32 mouse cellular contexts compared by ENCODE assay signal in genomic region chr4:156053113-156053512, GRCm38 (mm10). TPM values are rescaled to one million over a fixed set of nuclear protein-coding genes. Genes with fewer than 3 reads are reported as not detected.
A peak's percentile ranks its signal among the peaks of the same experiment; 100 is the strongest.
DNase-seq lines count a peak whose midpoint lies in the region; ATAC-seq and TF ChIP-seq lines count a peak whose summit lies in the region.
"Had no signal": no experiment of that assay in that cellular context is flagged by ENCODE, and none has a peak within 500 bp of the region (broad histone marks: within the 10 kb centered on the region; RNA-seq: fewer than 3 reads in every experiment).

No protein-coding gene starts in this region.

- DNase-seq in heart, adult 11 months, result no peak
- DNase-seq in heart, postnatal 25 days (ENCODE audit: low spot score), result no peak
- DNase-seq: adrenal gland, adult 2 months; adrenal gland, postnatal 14 days; cerebellum, adult 11-12 months; cerebellum, adult 8-10 months; cerebellum, postnatal 10 days; cerebellum, postnatal 36 days; embryo, embryonic 11 days; gastrocnemius, postnatal 10 days; gastrocnemius, postnatal 36 days; kidney, adult 11 months; kidney, adult 8-10 months had no signal

- H3K27me3 ChIP-seq in heart, embryonic 12.5 days (replicated peaks), result 0 out of 2 replicates have a peak, but pooled peaks cover 10% of the 10 kb centered on the region
- H3K27me3 ChIP-seq in heart, embryonic 15.5 days, result no peaks in the 10 kb centered on the region
- no peaks in the 10 kb centered on the region for H3K27me3 ChIP-seq in intestine, embryonic 16.5 days (replicated peaks; ENCODE audit: control insufficient read depth, insufficient read depth, low read length)
- no peaks in the 10 kb centered on the region for H3K27me3 ChIP-seq in intestine, embryonic 15.5 days (replicated peaks)
- H3K27me3 ChIP-seq in small intestine, adult 2 months (ENCODE audit: control insufficient read depth, insufficient read depth, low read length), result no peaks in the 10 kb centered on the region
- no peaks in the 10 kb centered on the region for H3K27me3 ChIP-seq in neural tube, embryonic 15.5 days (replicated peaks)
- H3K27me3 ChIP-seq: embryonic facial prominence, embryonic 13.5 days; forebrain, embryonic 15.5 days; hindbrain, embryonic 12.5 days; hindbrain, embryonic 15.5 days; kidney, embryonic 15.5 days had no signal

- no peak for TF ChIP-seq CTCF in small intestine, adult 2 months (IDR thresholded peaks at IDR 0.05; ENCODE audit: extremely low read depth, insufficient read length, insufficient replicate concordance, low read depth, low read length)

- intact Hi-C loops in heart, postnatal 25 days (cut with DNase I), result no loop called here

- no peak for TF ChIP-seq POLR2A in small intestine, adult 2 months (IDR thresholded peaks at IDR 0.05; ENCODE audit: low read depth, low read length)

- WGBS in heart, embryonic 12.5 days, result 57% methylated on average over 4 of the region's 4 CpGs
- 39% methylated on average over 4 of the region's 4 CpGs for whole genome bisulfite sequencing in heart, embryonic 15.5 days
- WGBS in intestine, embryonic 16.5 days, result 74% methylated on average over 4 of the region's 4 CpGs
- 76% methylated on average over 4 of the region's 4 CpGs for WGBS in intestine, embryonic 15.5 days
- WGBS in small intestine, adult 2 months, result 52% methylated on average over 4 of the region's 4 CpGs
- 86% methylated on average over 4 of the region's 4 CpGs for WGBS in neural tube, embryonic 15.5 days

- no peaks in the 10 kb centered on the region for H3K9me3 ChIP-seq in heart, embryonic 12.5 days (replicated peaks)
- H3K9me3 ChIP-seq in heart, embryonic 15.5 days (replicated peaks), result no peaks in the 10 kb centered on the region
- H3K9me3 ChIP-seq in intestine, embryonic 16.5 days (ENCODE audit: control insufficient read depth, low read length), result no peaks in the 10 kb centered on the region
- H3K9me3 ChIP-seq in intestine, embryonic 15.5 days, result no peaks in the 10 kb centered on the region
- no peaks in the 10 kb centered on the region for H3K9me3 ChIP-seq in neural tube, embryonic 15.5 days (replicated peaks)
- H3K9me3 ChIP-seq: embryonic facial prominence, embryonic 10.5 days; embryonic facial prominence, embryonic 13.5 days; forebrain, embryonic 12.5 days; forebrain, embryonic 15.5 days; hindbrain, embryonic 12.5 days; hindbrain, embryonic 15.5 days; kidney, embryonic 15.5 days had no signal

- no peaks in the 10 kb centered on the region for H3K36me3 ChIP-seq in heart, embryonic 12.5 days
- no peaks in the 10 kb centered on the region for H3K36me3 ChIP-seq in heart, embryonic 15.5 days
- no peaks in the 10 kb centered on the region for H3K36me3 ChIP-seq in intestine, embryonic 16.5 days (ENCODE audit: control insufficient read depth, insufficient read depth, low read length)
- no peaks in the 10 kb centered on the region for H3K36me3 ChIP-seq in intestine, embryonic 15.5 days
- peaks cover 19% of the 10 kb centered on the region for H3K36me3 ChIP-seq in small intestine, adult 2 months (ENCODE audit: control insufficient read depth, insufficient read depth, low read length)
- H3K36me3 ChIP-seq in neural tube, embryonic 15.5 days, result no peaks in the 10 kb centered on the region
- H3K36me3 ChIP-seq: embryonic facial prominence, embryonic 10.5 days; embryonic facial prominence, embryonic 13.5 days; forebrain, embryonic 12.5 days; forebrain, embryonic 15.5 days; hindbrain, embryonic 12.5 days; hindbrain, embryonic 15.5 days had no signal

- no peak overlapping the region for H3K4me2 ChIP-seq in heart, embryonic 12.5 days
- no peak overlapping the region for H3K4me2 ChIP-seq in heart, embryonic 15.5 days
- no peak overlapping the region for H3K4me2 ChIP-seq in intestine, embryonic 16.5 days (ENCODE audit: low read depth, low read length)
- H3K4me2 ChIP-seq in intestine, embryonic 15.5 days (replicated peaks), result no peak overlapping the region
- H3K4me2 ChIP-seq in neural tube, embryonic 15.5 days, result no peak overlapping the region
- H3K4me2 ChIP-seq: embryonic facial prominence, embryonic 13.5 days; forebrain, embryonic 12.5 days; forebrain, embryonic 15.5 days; hindbrain, embryonic 12.5 days; hindbrain, embryonic 15.5 days; kidney, embryonic 15.5 days had no signal

- no peak overlapping the region for H3K4me3 ChIP-seq in heart, embryonic 12.5 days
- no peak overlapping the region for H3K4me3 ChIP-seq in heart, embryonic 15.5 days
- H3K4me3 ChIP-seq in intestine, embryonic 16.5 days (ENCODE audit: low read length), result no peak overlapping the region
- no peak overlapping the region for H3K4me3 ChIP-seq in intestine, embryonic 15.5 days (replicated peaks)
- no peak overlapping the region for H3K4me3 ChIP-seq in small intestine, adult 2 months (ENCODE audit: low read depth, low read length)
- no peak overlapping the region for H3K4me3 ChIP-seq in neural tube, embryonic 15.5 days (replicated peaks)
- H3K4me3 ChIP-seq: embryonic facial prominence, embryonic 10.5 days; embryonic facial prominence, embryonic 13.5 days; erythroblast, embryonic 14.5 days; forebrain, embryonic 12.5 days; forebrain, embryonic 15.5 days; hindbrain, embryonic 12.5 days; hindbrain, embryonic 15.5 days; kidney, embryonic 15.5 days had no signal

- 0 out of 2 replicates have a peak, but pooled peaks have one; percentile 34 for ATAC-seq in heart, embryonic 12.5 days (ENCODE audit: insufficient number of reproducible peaks, low FRiP score)
- peak; percentile 45; the same call in 1 of the 2 replicates for ATAC-seq in heart, embryonic 15.5 days (replicated peaks; ENCODE audit: insufficient number of reproducible peaks, insufficient read depth, low FRiP score, low read depth)
- ATAC-seq in intestine, embryonic 16.5 days, result no peak
- no peak for ATAC-seq in intestine, embryonic 15.5 days
- ATAC-seq in neural tube, embryonic 15.5 days (ENCODE audit: low FRiP score), result no peak
- ATAC-seq: CD4-positive, CD25-positive, alpha-beta regulatory T cell, adult 4 months; forebrain, embryonic 15.5 days had no signal

- H3K4me1 ChIP-seq in heart, embryonic 12.5 days (replicated peaks), result peaks cover 22% of the 10 kb centered on the region
- H3K4me1 ChIP-seq in heart, embryonic 15.5 days (replicated peaks), result peaks cover 28% of the 10 kb centered on the region
- H3K4me1 ChIP-seq in intestine, embryonic 16.5 days (ENCODE audit: control insufficient read depth, insufficient read depth, low read length), result peaks cover 19% of the 10 kb centered on the region; the same call in 1 of the 2 replicates
- peaks cover 17% of the 10 kb centered on the region for H3K4me1 ChIP-seq in intestine, embryonic 15.5 days (replicated peaks)
- peaks cover 21% of the 10 kb centered on the region for H3K4me1 ChIP-seq in small intestine, adult 2 months (ENCODE audit: control insufficient read depth, insufficient read depth, insufficient read length, low read length)
- H3K4me1 ChIP-seq in neural tube, embryonic 15.5 days, result no peaks in the 10 kb centered on the region
- H3K4me1 ChIP-seq: embryonic facial prominence, embryonic 13.5 days; forebrain, embryonic 12.5 days; forebrain, embryonic 15.5 days; hindbrain, embryonic 12.5 days; hindbrain, embryonic 15.5 days had no signal

- H3K27ac ChIP-seq in heart, embryonic 12.5 days (ENCODE audit: poor library complexity, severe bottlenecking), result peak overlapping the region; percentile 57
- peak overlapping the region; percentile 58 for H3K27ac ChIP-seq in heart, embryonic 15.5 days
- H3K27ac ChIP-seq in intestine, embryonic 16.5 days (ENCODE audit: low read length), result peak overlapping the region; percentile 86; the same call in 1 of the 2 replicates
- H3K27ac ChIP-seq in intestine, embryonic 15.5 days, result no peak overlapping the region
- peak overlapping the region; percentile 98 for H3K27ac ChIP-seq in small intestine, adult 2 months (ENCODE audit: insufficient read depth, low read depth, low read length)
- H3K27ac ChIP-seq in neural tube, embryonic 15.5 days (replicated peaks), result no peak overlapping the region
- H3K27ac ChIP-seq: embryonic facial prominence, embryonic 10.5 days; embryonic facial prominence, embryonic 13.5 days; forebrain, embryonic 12.5 days; forebrain, embryonic 15.5 days; hindbrain, embryonic 12.5 days; hindbrain, embryonic 15.5 days; kidney, embryonic 15.5 days had no signal

- H3K9ac ChIP-seq in heart, embryonic 12.5 days, result no peak overlapping the region
- H3K9ac ChIP-seq in heart, embryonic 15.5 days, result no peak overlapping the region
- 0 out of 2 replicates have a peak overlapping the region, but pooled peaks have one; percentile 14 for H3K9ac ChIP-seq in intestine, embryonic 16.5 days (ENCODE audit: low read depth, low read length)
- no peak overlapping the region for H3K9ac ChIP-seq in intestine, embryonic 15.5 days
- H3K9ac ChIP-seq in neural tube, embryonic 15.5 days (replicated peaks), result no peak overlapping the region
- H3K9ac ChIP-seq: embryonic facial prominence, embryonic 13.5 days; forebrain, embryonic 12.5 days; forebrain, embryonic 15.5 days; hindbrain, embryonic 12.5 days; hindbrain, embryonic 15.5 days; kidney, embryonic 15.5 days had no signal

RNA-seq across cellular contexts. Expression of gene Ttll10, which starts 6.1 kb away (rescaled TPM):
- 0.14 and 0.24 TPM in 2 replicates for polyA plus RNA-seq in heart, embryonic 12.5 days (2016; fragmentation: Nextera tagmentation; extraction: Ambion mirVana)
- polyA plus RNA-seq in heart, embryonic 15.5 days (2015; fragmentation: Nextera tagmentation; extraction: Ambion mirVana), result 0.59 and 1.1 TPM in 2 replicates
- not detected for total RNA-seq in heart, postnatal 25 days (2021)
- 4.2 and 4.7 TPM in 2 replicates for polyA plus RNA-seq in intestine, embryonic 16.5 days (2015; fragmentation: Nextera tagmentation; extraction: Ambion mirVana)
- 3.1 and 3.9 TPM in 2 replicates for polyA plus RNA-seq in intestine, embryonic 15.5 days (2015; fragmentation: Nextera tagmentation; extraction: Ambion mirVana)
- polyA plus RNA-seq in small intestine, adult 2 months (2012; rRNA removed), result 5.2 and 9.1 TPM in 2 replicates
- 0.64 TPM in 1 of 2 replicates, not detected in the other for polyA plus RNA-seq in neural tube, embryonic 15.5 days (2015; fragmentation: Nextera tagmentation; extraction: Ambion mirVana)
- total RNA-seq: gastrocnemius, adult 18-20 months; gastrocnemius, postnatal 10 days; gastrocnemius, postnatal 36 days; granulocyte monocyte progenitor cell, adult 5-6 weeks; MEL had no signal
- polyA plus RNA-seq: C2C12; erythroblast, embryonic 14.5 days; forebrain, embryonic 15.5 days; hindbrain, embryonic 15.5 days had no signal

RNA-seq across cellular contexts. Expression of gene Tnfrsf18, which starts 27.1 kb away (rescaled TPM):
- polyA plus RNA-seq in heart, embryonic 12.5 days (2016; fragmentation: Nextera tagmentation; extraction: Ambion mirVana), result 1.9 and 2.1 TPM in 2 replicates
- 1.9 and 2.9 TPM in 2 replicates for polyA plus RNA-seq in heart, embryonic 15.5 days (2015; fragmentation: Nextera tagmentation; extraction: Ambion mirVana)
- total RNA-seq in heart, postnatal 25 days (2021), result under 1 TPM in 1 of 2 experiments, not detected in 1; 0.34 TPM
- polyA plus RNA-seq in intestine, embryonic 16.5 days (2015; fragmentation: Nextera tagmentation; extraction: Ambion mirVana), result 1.0 and 1.4 TPM in 2 replicates
- 1.1 and 1.6 TPM in 2 replicates for polyA plus RNA-seq in intestine, embryonic 15.5 days (2015; fragmentation: Nextera tagmentation; extraction: Ambion mirVana)
- polyA plus RNA-seq in small intestine, adult 2 months (2012; rRNA removed), result 3.9 and 6.1 TPM in 2 replicates
- polyA plus RNA-seq in neural tube, embryonic 15.5 days (2015; fragmentation: Nextera tagmentation; extraction: Ambion mirVana), result 1.8 and 3.3 TPM in 2 replicates
- total RNA-seq: adrenal gland, postnatal 14 days; gastrocnemius, adult 18-20 months had no signal
- polyA plus RNA-seq: erythroblast, embryonic 14.5 days had no signal

RNA-seq across cellular contexts. Expression of gene Tnfrsf4, which starts 39.5 kb away (rescaled TPM):
- 0.37 TPM in 1 of 2 replicates, not detected in the other for polyA plus RNA-seq in heart, embryonic 12.5 days (2016; fragmentation: Nextera tagmentation; extraction: Ambion mirVana)
- 0.36 and 0.55 TPM in 2 replicates for polyA plus RNA-seq in heart, embryonic 15.5 days (2015; fragmentation: Nextera tagmentation; extraction: Ambion mirVana)
- total RNA-seq in heart, postnatal 25 days (2021), result under 1 TPM in 1 of 2 experiments, not detected in 1; 0.23 TPM
- 0.55 and 0.86 TPM in 2 replicates for polyA plus RNA-seq in intestine, embryonic 16.5 days (2015; fragmentation: Nextera tagmentation; extraction: Ambion mirVana)
- polyA plus RNA-seq in intestine, embryonic 15.5 days (2015; fragmentation: Nextera tagmentation; extraction: Ambion mirVana), result 0.49 and 0.52 TPM in 2 replicates
- polyA plus RNA-seq in small intestine, adult 2 months (2012; rRNA removed), result 2.1 and 6.3 TPM in 2 replicates
- 0.19 and 0.89 TPM in 2 replicates for polyA plus RNA-seq in neural tube, embryonic 15.5 days (2015; fragmentation: Nextera tagmentation; extraction: Ambion mirVana)

RNA-seq across cellular contexts. Expression of gene 9430015G10Rik, which starts 56.7 kb away (rescaled TPM):
- 22.1 and 23.7 TPM in 2 replicates for polyA plus RNA-seq in heart, embryonic 12.5 days (2016; fragmentation: Nextera tagmentation; extraction: Ambion mirVana)
- polyA plus RNA-seq in heart, embryonic 15.5 days (2015; fragmentation: Nextera tagmentation; extraction: Ambion mirVana), result 11.6 and 19.4 TPM in 2 replicates
- 1 to 10 TPM; 3.3 to 3.6 TPM for total RNA-seq in heart, postnatal 25 days (2021)
- polyA plus RNA-seq in intestine, embryonic 16.5 days (2015; fragmentation: Nextera tagmentation; extraction: Ambion mirVana), result 21.4 and 22.3 TPM in 2 replicates
- polyA plus RNA-seq in intestine, embryonic 15.5 days (2015; fragmentation: Nextera tagmentation; extraction: Ambion mirVana), result 22.2 and 22.8 TPM in 2 replicates
- polyA plus RNA-seq in small intestine, adult 2 months (2012; rRNA removed), result 7.4 and 8.3 TPM in 2 replicates
- polyA plus RNA-seq in neural tube, embryonic 15.5 days (2015; fragmentation: Nextera tagmentation; extraction: Ambion mirVana), result 23.5 and 27.3 TPM in 2 replicates

Comparison
In these comparisons a context has a peak if more than half of its experiments do, and no peak if none do; other contexts are left out.
1. H3K27ac ChIP-seq: peak in heart, embryonic 12.5 days (single experiment), heart, embryonic 15.5 days (single experiment), intestine, embryonic 16.5 days (single experiment) and small intestine, adult 2 months (single experiment); none in intestine, embryonic 15.5 days (single experiment) and neural tube, embryonic 15.5 days (single experiment).
2. ATAC-seq: peak in heart, embryonic 12.5 days (single experiment) and heart, embryonic 15.5 days (single experiment); none in intestine, embryonic 16.5 days (single experiment), intestine, embryonic 15.5 days (single experiment) and neural tube, embryonic 15.5 days (single experiment).